Mouse (Mus musculus) liver, embryonic 14.5 days (tissue): ENCODE measurements around the gene Ubl5. TPM values are rescaled to one million over a fixed set of nuclear protein-coding genes. Genes with fewer than 3 reads are reported as not detected.

Experiments used
- ATAC-seq: fragments of 200-750 bp; cut with Nextera tagmentation; 2 replicates; pipeline ENCODE4 v1.8.0; 2017; ENCODE audit warnings: moderate number of reproducible peaks, mild to moderate bottlenecking, moderate library complexity; ENCODE audit not compliant: insufficient read depth
- DNase-seq, 3 experiments: peaks; one replicate each; pipeline ENCODE4 v3.0.0-alpha.2; 2012 to 2013; ENCODE audit warnings: low read depth in 3 of 3, low spot score in 3 of 3
- H3K27ac ChIP-seq: fragments of 300-500 bp; sonication (generic); 2 replicates; pipeline ENCODE4 v1.5.1; 2014; ENCODE audit warnings: moderate library complexity, mild to moderate bottlenecking, control low read depth, inconsistent platforms
- H3K27me3 ChIP-seq: fragments of 300-500 bp; sonication (generic); 2 replicates; pipeline ENCODE4 v1.6.1; 2014; ENCODE audit warnings: mild to moderate bottlenecking, low read length, moderate library complexity; ENCODE audit not compliant: control insufficient read depth, insufficient read depth
- H3K36me3 ChIP-seq: fragments of 300-500 bp; sonication (generic); replicated peaks from 2 replicates; pipeline ENCODE4 v1.6.1; 2014; ENCODE audit warnings: low read depth; ENCODE audit not compliant: control insufficient read depth, insufficient read depth
- H3K4me1 ChIP-seq, 2 experiments: fragments of 200-500 bp in 1 of 2; fragments of 300-500 bp in 1 of 2; sonication (generic) in 1 of 2; replicated peaks; 2 replicates each; pipeline ENCODE4 v1.6.1; 2012 to 2014; ENCODE audit warnings: antibody characterized with exemption in 1 of 2, inconsistent platforms in 1 of 2, low read length in 1 of 2; ENCODE audit not compliant: control insufficient read depth in 2 of 2, insufficient read depth in 2 of 2
- H3K4me2 ChIP-seq: fragments of 300-500 bp; sonication (generic); 2 replicates; pipeline ENCODE4 v1.6.1; 2014; ENCODE audit warnings: low read depth, mild to moderate bottlenecking, control low read depth, moderate library complexity
- H3K4me3 ChIP-seq, 2 experiments: fragments of 200-500 bp in 1 of 2; fragments of 300-500 bp in 1 of 2; sonication (generic) in 1 of 2; 2 replicates each; pipeline ENCODE4 v1.5.1; 2012 to 2014; ENCODE audit warnings: low read depth in 2 of 2, low read length in 2 of 2, mild to moderate bottlenecking in 2 of 2, control low read depth in 1 of 2, inconsistent platforms in 1 of 2, moderate library complexity in 1 of 2; ENCODE audit not compliant: insufficient read depth in 1 of 2
- H3K9ac ChIP-seq: fragments of 300-500 bp; sonication (generic); replicated peaks from 2 replicates; pipeline ENCODE4 v1.6.1; 2014; ENCODE audit warnings: mild to moderate bottlenecking, control low read depth, moderate library complexity
- H3K9me3 ChIP-seq: fragments of 300-500 bp; sonication (generic); 2 replicates; pipeline ENCODE4 v1.6.1; 2016; ENCODE audit warnings: low read length, mixed read lengths; ENCODE audit not compliant: control insufficient read depth
- CTCF ChIP-seq: IDR thresholded peaks from 2 replicates; pipeline ENCODE4 v1.5.1; 2016; ENCODE audit warnings: antibody characterized with exemption, low read depth, control low read depth
- EP300 ChIP-seq: IDR thresholded peaks from 2 replicates; pipeline ENCODE4 v1.6.1; 2016; ENCODE audit warnings: antibody characterized with exemption, low read depth
- WGBS: fragments of 180-500 bp; shearing (Covaris S2); extraction: QIAGEN DNeasy Blood & Tissue Kit; methylation state at CpG from one replicate; pipeline ENCODE4 v1.1.7; 2014; ENCODE audit not compliant: insufficient replicate concordance; 5-methylcytosine and 5-hydroxymethylcytosine counted together
- polyA plus RNA-seq, 2 experiments: library from polyadenylated mRNA; depleted of rRNA in 1 of 2; stranded (reverse) in 1 of 2; unstranded in 1 of 2; fragments of >200 nt; fragmentation: Nextera tagmentation in 1 of 2; extraction: Ambion mirVana in 1 of 2; gene quantifications; 2 replicates each; pipeline versions ENCODE4 v1.2.1 to v1.2.3; 2012 to 2014

The Ubl5 gene
- polyA plus RNA-seq, 2 experiments, result 203 to 272 TPM

DNA sequence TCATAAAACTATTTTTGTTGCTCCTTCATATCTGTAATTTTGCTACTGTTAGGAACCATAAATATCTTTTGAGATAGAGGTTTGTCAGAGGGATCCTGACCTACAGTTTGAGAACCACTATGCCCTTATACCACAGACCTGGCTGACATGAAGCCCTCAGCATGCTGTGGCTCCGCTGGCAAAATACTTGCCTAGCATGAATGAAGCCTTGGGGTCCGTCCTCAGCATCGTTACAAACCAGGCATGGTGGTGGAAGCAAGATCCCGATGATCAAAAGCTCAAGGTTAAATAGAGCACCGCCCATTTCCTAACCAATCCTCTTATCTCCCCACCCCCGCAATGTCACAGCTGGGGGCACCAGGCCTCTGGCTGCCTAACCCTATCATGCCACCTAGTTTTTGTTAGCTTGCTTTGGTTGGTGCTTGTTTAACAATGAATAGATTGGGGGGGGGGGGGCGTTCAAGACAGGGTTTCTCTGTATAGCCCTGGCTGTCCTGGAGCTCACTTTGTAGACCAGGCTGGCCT lies 23.9 kb downstream of the Ubl5 start:
- no peak for TF ChIP-seq EP300
- TF ChIP-seq CTCF, result no peak

DNA sequence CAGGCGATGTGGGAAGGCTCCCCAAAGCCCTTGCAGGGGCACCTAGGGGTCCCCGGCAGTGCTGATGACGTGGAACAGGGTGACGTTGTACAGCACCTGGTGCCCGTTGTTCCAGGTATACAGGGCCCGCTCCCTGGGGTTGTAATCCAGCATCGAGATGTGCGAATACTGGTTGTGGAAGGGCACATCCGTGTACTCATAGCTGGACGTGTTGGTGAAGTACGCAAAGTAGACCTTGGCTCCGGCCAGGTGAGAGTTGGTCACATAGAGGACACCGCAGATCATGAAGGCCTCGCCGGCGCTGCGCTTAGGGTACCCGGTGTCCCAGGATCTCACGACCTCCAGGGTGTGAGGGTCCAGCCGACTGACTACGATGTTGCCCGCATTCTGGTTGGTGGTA lies 25.4 kb downstream of the Ubl5 start:
- DNase-seq (no peak), ATAC-seq (no peak)
- no peaks in the 10 kb centered on the region for H3K27me3 ChIP-seq
- peaks cover 4 to 8% of the 10 kb centered on the region in 2 experiments for H3K4me1 ChIP-seq
- TF ChIP-seq CTCF (no peak), EP300 (no peak)
- no peak overlapping the region for H3K27ac ChIP-seq
- H3K9me3 ChIP-seq, result no peaks in the 10 kb centered on the region
- WGBS, result 85% methylated on average over 22 of the region's 22 CpGs
- H3K36me3 ChIP-seq, result peaks cover 12% of the 10 kb centered on the region
- no peak overlapping the region for H3K4me2 ChIP-seq
- no peak overlapping the region for H3K9ac ChIP-seq
- no peak overlapping the region for H3K4me3 ChIP-seq

More for the DNA sequence above, 23.9 kb downstream of the Ubl5 start:
- no peaks in the 10 kb centered on the region for H3K9me3 ChIP-seq
- WGBS, result 7% methylated on average over 7 of the region's 7 CpGs
- no peaks in the 10 kb centered on the region for H3K27me3 ChIP-seq
- H3K9ac ChIP-seq, result no peak overlapping the region; the same call in 1 of the 2 replicates
- H3K4me2 ChIP-seq, result no peak overlapping the region
- ATAC-seq (peak; percentile 50; the same call in 1 of the 2 replicates), DNase-seq (no peak)
- no peak overlapping the region for H3K27ac ChIP-seq
- H3K4me3 ChIP-seq, result no peak overlapping the region
- H3K4me1 ChIP-seq, result peaks cover 4 to 8% of the 10 kb centered on the region in 2 experiments
- peaks cover 20% of the 10 kb centered on the region for H3K36me3 ChIP-seq

DNA sequence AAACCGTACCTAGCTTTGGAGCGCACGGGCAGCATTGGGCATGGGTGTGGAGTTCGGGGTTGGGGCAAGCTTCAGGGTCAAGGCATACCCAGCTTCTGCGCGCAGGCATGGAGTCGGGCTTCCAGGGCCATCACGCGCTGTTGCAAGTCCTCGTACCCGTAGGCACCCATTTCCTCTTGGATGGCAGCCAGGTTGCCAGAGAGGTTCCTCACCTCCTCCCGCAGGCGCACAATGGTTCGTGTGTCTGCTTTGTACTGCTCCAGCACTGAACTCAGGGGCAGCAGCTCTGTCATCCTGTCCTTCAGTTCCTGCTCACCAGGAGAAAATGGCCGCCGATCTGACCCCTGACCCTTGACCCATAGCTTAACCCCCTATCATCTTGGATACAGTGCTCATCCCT lies 29.4 kb downstream of the Ubl5 start:
- H3K27me3 ChIP-seq, result no peaks in the 10 kb centered on the region
- H3K4me2 ChIP-seq, result no peak overlapping the region
- no peak for ATAC-seq
- H3K4me1 ChIP-seq, result no peaks in the 10 kb centered on the region
- H3K9me3 ChIP-seq, result no peaks in the 10 kb centered on the region
- TF ChIP-seq CTCF, result no peak
- TF ChIP-seq EP300, result no peak
- 78% methylated on average over 16 of the region's 16 CpGs for WGBS
- H3K9ac ChIP-seq, result no peak overlapping the region
- H3K36me3 ChIP-seq, result no peaks in the 10 kb centered on the region
- no peak for DNase-seq
- H3K4me3 ChIP-seq, result no peak overlapping the region
- H3K27ac ChIP-seq, result no peak overlapping the region

DNA sequence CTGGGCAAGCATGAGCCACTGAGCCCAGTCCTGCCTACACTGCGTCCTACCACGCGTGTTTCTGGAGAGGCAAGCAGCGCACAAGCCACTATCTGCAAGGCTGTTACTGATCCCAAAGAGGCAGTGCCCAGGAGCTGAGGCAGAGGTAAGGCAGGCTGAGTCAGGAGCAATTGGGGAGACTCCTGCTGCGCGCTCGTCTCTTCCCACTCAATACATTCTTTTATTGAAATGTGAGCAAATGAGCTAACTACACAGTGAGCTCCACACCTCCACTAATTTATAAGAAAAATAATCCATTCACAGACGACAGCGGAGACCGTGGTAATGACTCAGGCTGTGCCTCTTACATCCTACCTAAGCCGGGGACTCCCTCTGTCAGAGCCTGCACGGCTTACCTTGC lies 35.2 kb downstream of the Ubl5 start:
- 81% methylated on average over 12 of the region's 12 CpGs for WGBS
- no peak overlapping the region for H3K9ac ChIP-seq
- no peak for ATAC-seq
- H3K4me2 ChIP-seq, result no peak overlapping the region
- H3K9me3 ChIP-seq, result no peaks in the 10 kb centered on the region
- no peak overlapping the region for H3K27ac ChIP-seq
- no peak for DNase-seq
- no peaks in the 10 kb centered on the region for H3K4me1 ChIP-seq
- no peaks in the 10 kb centered on the region for H3K27me3 ChIP-seq
- no peaks in the 10 kb centered on the region for H3K36me3 ChIP-seq
- TF ChIP-seq EP300 (no peak), CTCF (no peak)
- H3K4me3 ChIP-seq, result no peak overlapping the region

DNA sequence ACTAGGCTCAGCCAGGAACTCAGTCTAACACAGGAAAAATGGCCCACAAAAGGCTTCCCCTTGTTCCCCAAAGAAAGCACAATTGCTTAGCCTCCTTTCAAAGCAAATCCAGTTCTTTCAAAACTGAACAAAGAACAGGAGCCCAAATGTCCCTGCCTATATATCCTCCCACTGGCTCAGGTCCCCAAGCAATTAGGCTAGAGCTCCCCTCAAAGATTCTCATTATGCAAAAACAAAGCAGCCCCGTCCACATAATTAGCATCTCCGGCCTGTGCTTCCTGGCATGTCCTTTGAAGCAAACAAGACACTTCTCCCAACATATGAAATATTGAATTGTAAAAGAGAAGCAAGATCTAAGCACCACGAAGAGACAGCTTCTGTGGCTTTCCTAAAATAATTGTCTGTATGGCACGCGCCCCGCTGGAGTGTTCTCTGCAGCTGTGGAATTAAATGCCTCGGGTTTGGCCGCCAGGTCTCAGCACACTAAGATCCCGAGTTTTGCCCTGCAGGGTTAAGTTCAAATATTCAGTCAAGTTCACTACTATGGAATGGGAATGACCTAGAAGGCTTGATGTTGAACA lies 37.8 kb downstream of the Ubl5 start:
- 70% methylated on average over 9 of the region's 9 CpGs for WGBS
- DNase-seq, result no peak
- TF ChIP-seq CTCF (no peak), EP300 (no peak)
- no peak for ATAC-seq
- Histone ChIP-seq H3K36me3 (no peaks in the 10 kb centered on the region), H3K4me1 (no peaks in the 10 kb centered on the region), H3K4me3 (no peak overlapping the region), H3K27ac (no peak overlapping the region), H3K9me3 (no peaks in the 10 kb centered on the region), H3K4me2 (no peak overlapping the region), H3K27me3 (no peaks in the 10 kb centered on the region), H3K9ac (no peak overlapping the region)
